Mouse (Mus musculus) B cell, adult 62 days (primary cell): Measurements from ENCODE around the gene Hist2h2ac. TPM values are rescaled to one million over a fixed set of nuclear protein-coding genes. Genes with fewer than 3 reads are reported as not detected.

Source experiments
- total RNA-seq: library from RNA; stranded (reverse); gene quantifications from 4 replicates; pipeline ENCODE4 v1.2.4, GENCODE M21; 2023

Hist2h2ac gene
- total RNA-seq, 1 experiment from 2014 or later: 96.9 TPM

Other genes with a start within 250 kb of the Hist2h2ac start
- gene Plekho1, start 224.9 kb downstream of the Hist2h2ac start, total RNA-seq: 189 to 205 TPM (median 195 TPM) in 4 replicates
- 11.6 to 26.4 TPM (median 18.2 TPM) in 4 replicates for gene Vps45, start 162.4 kb downstream of the Hist2h2ac start, total RNA-seq
- 47.2 to 62.4 TPM (median 53.9 TPM) in 4 replicates for gene Otud7b, start 116.4 kb downstream of the Hist2h2ac start, total RNA-seq
- gene Mtmr11, start 58.9 kb downstream of the Hist2h2ac start, total RNA-seq: 1.3 to 3.2 TPM (median 2.4 TPM) in 4 replicates
- gene Sf3b4, start 48.5 kb downstream of the Hist2h2ac start, total RNA-seq: 85.7 to 87.5 TPM (median 86.2 TPM) in 4 replicates
- gene Sv2a, start 39.7 kb downstream of the Hist2h2ac start, total RNA-seq: 2.4 to 3.8 TPM (median 3.1 TPM) in 4 replicates
- 7.2 to 11.9 TPM (median 10.7 TPM) in 4 replicates for gene Bola1, start 1.2 kb downstream of the Hist2h2ac start, total RNA-seq
- 2.1 to 10.6 TPM (median 3.9 TPM) in 4 replicates for gene Hist2h2ab, start 1.0 kb downstream of the Hist2h2ac start, total RNA-seq
- 4.1 to 5.4 TPM (median 4.6 TPM) in 4 replicates for gene Hist2h2be, start 239 bp upstream of the Hist2h2ac start, total RNA-seq
- 0.88 to 3.2 TPM (median 2.5 TPM) in 4 replicates for gene Hist2h3c2, start 18.2 kb upstream of the Hist2h2ac start, total RNA-seq
- 616 to 700 TPM (median 656 TPM) in 4 replicates for gene Hist2h2aa2, start 19.4 kb upstream of the Hist2h2ac start, total RNA-seq
- 5.5 to 24.6 TPM (median 10.3 TPM) in 3 of 4 replicates, not detected in the other for gene Hist2h2aa1, start 24.6 kb upstream of the Hist2h2ac start, total RNA-seq
- not detected in 4 replicates for gene Hist2h3c1, start 25.8 kb upstream of the Hist2h2ac start, total RNA-seq
- gene Hist2h4, start 42.4 kb upstream of the Hist2h2ac start, total RNA-seq: 48.7 to 60.4 TPM (median 57.4 TPM) in 4 replicates
- gene Hist2h3b, start 47.8 kb upstream of the Hist2h2ac start, total RNA-seq: 132 to 189 TPM (median 159 TPM) in 4 replicates
- 175 to 207 TPM (median 186 TPM) in 4 replicates for gene Hist2h2bb, start 48.9 kb upstream of the Hist2h2ac start, total RNA-seq
- gene Fcgr1, start 73.1 kb upstream of the Hist2h2ac start, total RNA-seq: 0.30 to 1.0 TPM (median 0.38 TPM) in 4 replicates
- not detected in 4 replicates for gene BC107364, start 231.4 kb upstream of the Hist2h2ac start, total RNA-seq